Mouse (Mus musculus) liver, postnatal 0 days (tissue): ENCODE measurements around the gene Celf2.

Source experiments
- CTCF ChIP-seq: sonication (generic); IDR thresholded peaks from 2 replicates; pipeline ENCODE4 v1.5.1; 2016; ENCODE audit warnings: antibody characterized with exemption, low read depth
- EP300 ChIP-seq: IDR thresholded peaks from 2 replicates; pipeline ENCODE4 v1.6.1; 2016; ENCODE audit warnings: antibody characterized with exemption, low read depth, mild to moderate bottlenecking

DNA sequence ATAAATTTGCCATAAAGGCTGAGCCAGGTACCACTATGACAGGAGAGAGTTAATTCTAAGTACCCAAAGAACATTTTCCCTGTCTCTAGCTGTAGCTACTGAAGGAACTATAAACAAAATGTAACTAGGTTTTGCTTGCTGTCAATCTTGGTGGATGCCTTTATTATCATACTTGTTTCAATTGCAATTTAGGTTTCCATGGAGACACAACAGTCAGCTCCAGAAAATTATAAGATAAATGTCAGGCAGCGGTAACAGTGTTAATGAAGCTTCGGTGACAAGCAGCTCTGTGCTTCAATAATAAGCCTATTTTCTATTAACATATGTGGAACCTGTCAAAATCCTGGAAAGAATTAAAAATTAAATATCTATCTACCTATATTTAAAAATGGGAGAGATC is 777.3 kb downstream of the Celf2 start:
- TF ChIP-seq CTCF (no peak), EP300 (no peak)
